ENCODE assay signal across 23 mouse cellular contexts in the genomic region with DNA sequence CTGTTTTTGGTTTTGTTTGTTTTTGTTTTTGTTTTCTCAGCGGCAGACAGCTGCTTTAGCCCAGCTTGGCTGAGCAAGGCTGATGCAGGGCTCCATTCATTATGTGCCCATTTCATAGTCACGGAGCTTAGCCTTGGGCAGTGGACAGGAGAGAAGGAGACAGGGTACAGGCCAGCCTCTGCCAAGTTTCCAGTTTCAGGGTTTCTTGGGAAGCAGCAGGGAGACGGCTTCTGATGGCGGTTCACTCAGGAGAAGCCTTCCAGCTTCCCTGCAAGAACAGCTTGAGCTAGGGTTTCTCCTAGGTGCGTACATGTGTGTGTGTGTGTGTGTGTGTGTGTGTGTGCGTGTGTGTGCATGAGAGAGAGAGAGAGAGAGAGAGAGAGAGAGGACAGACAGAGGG.
A peak's percentile ranks its signal among the peaks of the same experiment; 100 is the strongest.
DNase-seq lines count a peak whose midpoint lies in the region; ATAC-seq lines count a peak whose summit lies in the region.
"Had no signal": no experiment of that assay in that cellular context is flagged by ENCODE, and none has a peak within 500 bp of the region (broad histone marks: within the 10 kb centered on the region; RNA-seq: fewer than 3 reads in every experiment).

No protein-coding gene starts in this region.

- H3K27ac ChIP-seq in hindbrain, embryonic 13.5 days, result peak overlapping the region; percentile 87
- H3K27ac ChIP-seq in hindbrain, embryonic 11.5 days (ENCODE audit: low read depth, low read length), result no peak overlapping the region
- H3K27ac ChIP-seq in forebrain, embryonic 16.5 days (ENCODE audit: low read length), result peak overlapping the region; percentile 98
- 0 out of 2 replicates have a peak overlapping the region, but pooled peaks have one; percentile 59 for H3K27ac ChIP-seq in midbrain, embryonic 16.5 days (ENCODE audit: low read length)
- H3K27ac ChIP-seq: embryonic facial prominence, embryonic 10.5 days; gastrocnemius, adult 2 months; liver, embryonic 14.5 days; macrophage had no signal

- no peak overlapping the region for H3K4me3 ChIP-seq in hindbrain, embryonic 13.5 days
- H3K4me3 ChIP-seq in hindbrain, embryonic 11.5 days (ENCODE audit: low read depth, low read length), result no peak overlapping the region
- H3K4me3 ChIP-seq in forebrain, embryonic 16.5 days (replicated peaks; ENCODE audit: low read length), result no peak overlapping the region
- no peak overlapping the region for H3K4me3 ChIP-seq in midbrain, embryonic 16.5 days (ENCODE audit: low read depth, low read length)
- H3K4me3 ChIP-seq: embryonic facial prominence, embryonic 10.5 days; gastrocnemius, adult 2 months had no signal

- no peak for ATAC-seq in hindbrain, embryonic 13.5 days (ENCODE audit: low FRiP score)
- ATAC-seq in hindbrain, embryonic 11.5 days (ENCODE audit: low FRiP score), result no peak
- no peak for ATAC-seq in forebrain, embryonic 16.5 days
- ATAC-seq in midbrain, embryonic 16.5 days, result no peak
- ATAC-seq: activated CD4-positive, CD25-positive, alpha-beta regulatory T cell, adult 4 months; inflammation-experienced regulatory T-cells, adult 6 months had no signal

- DNase-seq in cerebellum, adult 9-10 months, result peak; percentile 38
- no peak for DNase-seq in cerebellum, adult 11-12 months
- no peak for DNase-seq in hindbrain, embryonic 11.5 days (ENCODE audit: low spot score)
- no peak for DNase-seq in heart, postnatal 4 days
- DNase-seq in adrenal gland, postnatal 25 days, result no peak
- DNase-seq: adrenal gland, postnatal 10 days; gastrocnemius, adult 2 months; heart, postnatal 10 days; kidney, adult 8-10 months; kidney, postnatal 14 days; right cerebral cortex, postnatal 14 days; spleen, adult 18-20 months; thymus, adult 18-20 months had no signal

- peaks cover 13% of the 10 kb centered on the region; the same call in 1 of the 2 replicates for H3K27me3 ChIP-seq in hindbrain, embryonic 13.5 days
- H3K27me3 ChIP-seq in hindbrain, embryonic 11.5 days (ENCODE audit: control insufficient read depth, insufficient read depth, low read length), result no peaks in the 10 kb centered on the region
- H3K27me3 ChIP-seq in forebrain, embryonic 16.5 days (replicated peaks; ENCODE audit: control insufficient read depth, insufficient read depth, low read length), result no peaks in the 10 kb centered on the region
- no peaks in the 10 kb centered on the region for H3K27me3 ChIP-seq in midbrain, embryonic 16.5 days (ENCODE audit: control insufficient read depth, insufficient read depth, low read depth, low read length)

- H3K9ac ChIP-seq in hindbrain, embryonic 13.5 days, result no peak overlapping the region
- no peak overlapping the region for H3K9ac ChIP-seq in hindbrain, embryonic 11.5 days (ENCODE audit: low read depth, low read length)
- H3K9ac ChIP-seq in forebrain, embryonic 16.5 days (replicated peaks; ENCODE audit: low read depth, low read length), result no peak overlapping the region
- no peak overlapping the region for H3K9ac ChIP-seq in midbrain, embryonic 16.5 days (ENCODE audit: low read depth, low read length)
- H3K9ac ChIP-seq: liver, embryonic 14.5 days had no signal

- H3K4me2 ChIP-seq in hindbrain, embryonic 13.5 days, result no peak overlapping the region
- no peak overlapping the region for H3K4me2 ChIP-seq in hindbrain, embryonic 11.5 days (replicated peaks; ENCODE audit: low read depth, low read length)
- no peak overlapping the region for H3K4me2 ChIP-seq in forebrain, embryonic 16.5 days (ENCODE audit: low read length)
- H3K4me2 ChIP-seq in midbrain, embryonic 16.5 days (ENCODE audit: low read length), result no peak overlapping the region
- H3K4me2 ChIP-seq: heart, embryonic 11.5 days had no signal

- no peaks in the 10 kb centered on the region for H3K36me3 ChIP-seq in hindbrain, embryonic 13.5 days
- no peaks in the 10 kb centered on the region for H3K36me3 ChIP-seq in hindbrain, embryonic 11.5 days (ENCODE audit: control insufficient read depth, insufficient read depth, low read length)
- H3K36me3 ChIP-seq in forebrain, embryonic 16.5 days (ENCODE audit: control insufficient read depth, insufficient read depth), result no peaks in the 10 kb centered on the region
- no peaks in the 10 kb centered on the region for H3K36me3 ChIP-seq in midbrain, embryonic 16.5 days (ENCODE audit: control insufficient read depth, insufficient read depth, low read length)
- H3K36me3 ChIP-seq: G1E had no signal

- H3K4me1 ChIP-seq in hindbrain, embryonic 13.5 days (replicated peaks), result peaks cover 87% of the 10 kb centered on the region
- peaks cover 8% of the 10 kb centered on the region; the same call in 1 of the 2 replicates for H3K4me1 ChIP-seq in hindbrain, embryonic 11.5 days (replicated peaks; ENCODE audit: control insufficient read depth, insufficient read depth, low read length)
- peaks cover 56% of the 10 kb centered on the region for H3K4me1 ChIP-seq in forebrain, embryonic 16.5 days (replicated peaks; ENCODE audit: control insufficient read depth, insufficient read depth, low read length)
- H3K4me1 ChIP-seq in midbrain, embryonic 16.5 days (ENCODE audit: control insufficient read depth, insufficient read depth, low read length), result peaks cover 31% of the 10 kb centered on the region

- H3K9me3 ChIP-seq in hindbrain, embryonic 13.5 days, result no peaks in the 10 kb centered on the region
- H3K9me3 ChIP-seq in hindbrain, embryonic 11.5 days (ENCODE audit: control insufficient read depth, low read length), result no peaks in the 10 kb centered on the region
- no peaks in the 10 kb centered on the region for H3K9me3 ChIP-seq in forebrain, embryonic 16.5 days (ENCODE audit: control insufficient read depth, low read length)
- no peaks in the 10 kb centered on the region for H3K9me3 ChIP-seq in midbrain, embryonic 16.5 days (replicated peaks; ENCODE audit: control insufficient read depth, low read length, poor library complexity, severe bottlenecking)
- H3K9me3 ChIP-seq: embryonic facial prominence, embryonic 10.5 days had no signal

- 81% methylated on average over 6 of the region's 6 CpGs for WGBS in hindbrain, embryonic 13.5 days
- WGBS in hindbrain, embryonic 11.5 days, result 94% methylated on average over 6 of the region's 6 CpGs
- 51% methylated on average over 6 of the region's 6 CpGs for WGBS in forebrain, embryonic 16.5 days
- 78% methylated on average over 6 of the region's 6 CpGs for WGBS in midbrain, embryonic 16.5 days
